Mouse (Mus musculus) MEL (cell line): Measurements from ENCODE around the gene Zfp282.

Source experiments
- CTCF ChIP-seq, 3 experiments: IDR thresholded peaks in 2 of 3; conservative IDR thresholded peaks in 1 of 3; 2 replicates each; pipeline ENCODE4 v1.5.1; 2011 to 2012; ENCODE audit warnings: low read length in 3 of 3, low read depth in 2 of 3, mild to moderate bottlenecking in 2 of 3, improper control_type of control experiment in 1 of 3, inconsistent platforms in 1 of 3, mixed read lengths in 1 of 3, moderate library complexity in 1 of 3; ENCODE audit not compliant: control insufficient read depth in 1 of 3, insufficient read depth in 1 of 3, poor library complexity in 1 of 3, severe bottlenecking in 1 of 3
- GATA1 ChIP-seq: IDR thresholded peaks from 2 replicates; pipeline ENCODE4 v1.6.1; 2011; ENCODE audit warnings: low read depth, low read length, improper control_type of control experiment
- HCFC1 ChIP-seq: IDR thresholded peaks from 2 replicates; pipeline ENCODE4 v1.6.1; 2012; ENCODE audit warnings: low read depth, mild to moderate bottlenecking, inconsistent platforms, low read length, improper control_type of control experiment, moderate library complexity
- KAT2A ChIP-seq: conservative IDR thresholded peaks from 2 replicates; pipeline ENCODE4 v1.6.1; 2012; ENCODE audit warnings: low read depth, low read length, improper control_type of control experiment, inconsistent platforms
- MEF2A ChIP-seq: IDR thresholded peaks from 2 replicates; pipeline ENCODE4 v1.6.1; 2014; ENCODE audit warnings: low read depth, mild to moderate bottlenecking, inconsistent platforms, low read length, improper control_type of control experiment; ENCODE audit not compliant: poor library complexity, insufficient replicate concordance, severe bottlenecking; ENCODE audit errors: extremely low read depth
- POLR2A ChIP-seq, 2 experiments: IDR thresholded peaks; 2 replicates each; pipeline ENCODE4 v1.6.1; 2011 to 2012; ENCODE audit warnings: low read length in 2 of 2, mild to moderate bottlenecking in 2 of 2, control low read depth in 1 of 2, improper control_type of control experiment in 1 of 2, low read depth in 1 of 2, moderate library complexity in 1 of 2; ENCODE audit not compliant: control insufficient read depth in 1 of 2, insufficient read depth in 1 of 2, poor library complexity in 1 of 2
- POLR2AphosphoS5 ChIP-seq: IDR thresholded peaks from 2 replicates; pipeline ENCODE4 v1.6.1; 2012; ENCODE audit warnings: low read depth, borderline replicate concordance, mild to moderate bottlenecking, inconsistent platforms, low read length, moderate library complexity, mixed read lengths
- RAD21 ChIP-seq: IDR thresholded peaks from 2 replicates; pipeline ENCODE4 v1.6.1; 2011; ENCODE audit warnings: mild to moderate bottlenecking, low read depth, low read length, improper control_type of control experiment
- SMC3 ChIP-seq: IDR thresholded peaks from 2 replicates; pipeline ENCODE4 v1.6.1; 2011; ENCODE audit warnings: low read depth, low read length, improper control_type of control experiment
- TAL1 ChIP-seq: IDR thresholded peaks from 2 replicates; pipeline ENCODE4 v1.6.1; 2012; ENCODE audit warnings: mild to moderate bottlenecking, inconsistent platforms, low read length, moderate library complexity, mixed read lengths
- TBP ChIP-seq: IDR thresholded peaks from 2 replicates; pipeline ENCODE4 v1.8.0; 2011; ENCODE audit warnings: low read depth, low read length, improper control_type of control experiment
- USF1 ChIP-seq: IDR thresholded peaks from 2 replicates; pipeline ENCODE4 v1.6.1; 2014; ENCODE audit warnings: low read depth, mild to moderate bottlenecking, inconsistent platforms, low read length, improper control_type of control experiment, moderate library complexity
- ZKSCAN1 ChIP-seq: IDR thresholded peaks from 2 replicates; pipeline ENCODE4 v1.6.1; 2012; ENCODE audit warnings: low read depth, mild to moderate bottlenecking, inconsistent platforms, low read length, improper control_type of control experiment, moderate library complexity
- ZNF384 ChIP-seq: IDR thresholded peaks from 2 replicates; pipeline ENCODE4 v1.6.1; 2012; ENCODE audit warnings: low read depth, mild to moderate bottlenecking, inconsistent platforms, low read length, improper control_type of control experiment

- TF ChIP-seq CTCF (IDR thresholded peaks at IDR 0.05 in 2 of 3, conservative IDR thresholded peaks at IDR 0.05 in 1 of 3; ENCODE audit: control insufficient read depth in 1 of 3, insufficient read depth in 1 of 3, low read depth in 2 of 3, low read length in 3 of 3, poor library complexity in 1 of 3, severe bottlenecking in 1 of 3): no peak
- TF ChIP-seq USF1: no peak
- no peak for TF ChIP-seq MEF2A
- TF ChIP-seq GATA1: no peak
- TF ChIP-seq ZNF384: no peak
- no peak for TF ChIP-seq HCFC1
- TF ChIP-seq POLR2A (IDR thresholded peaks at IDR 0.05; ENCODE audit: control insufficient read depth in 1 of 2, insufficient read depth in 1 of 2, low read depth in 1 of 2, low read length in 2 of 2, poor library complexity in 1 of 2): no peak
- TF ChIP-seq TBP: no peak
- no peak for TF ChIP-seq ZKSCAN1
- no peak for TF ChIP-seq POLR2AphosphoS5
- no peak for TF ChIP-seq SMC3
- no peak for TF ChIP-seq TAL1
- TF ChIP-seq KAT2A: no peak
- TF ChIP-seq RAD21: no peak
These were observed 32.0 kb downstream of the Zfp282 start for GRCm38 (mm10) chr6:47909007-47909406.
